Mouse (Mus musculus) heart, adult 11 months (tissue): ENCODE data around the gene Zfp598.
A peak's percentile ranks its signal among the peaks of the same experiment; 100 is the strongest.

Experiments
- DNase-seq: peaks from one replicate; pipeline ENCODE4 v3.0.0; 2022

Zfp598 gene

DNA sequence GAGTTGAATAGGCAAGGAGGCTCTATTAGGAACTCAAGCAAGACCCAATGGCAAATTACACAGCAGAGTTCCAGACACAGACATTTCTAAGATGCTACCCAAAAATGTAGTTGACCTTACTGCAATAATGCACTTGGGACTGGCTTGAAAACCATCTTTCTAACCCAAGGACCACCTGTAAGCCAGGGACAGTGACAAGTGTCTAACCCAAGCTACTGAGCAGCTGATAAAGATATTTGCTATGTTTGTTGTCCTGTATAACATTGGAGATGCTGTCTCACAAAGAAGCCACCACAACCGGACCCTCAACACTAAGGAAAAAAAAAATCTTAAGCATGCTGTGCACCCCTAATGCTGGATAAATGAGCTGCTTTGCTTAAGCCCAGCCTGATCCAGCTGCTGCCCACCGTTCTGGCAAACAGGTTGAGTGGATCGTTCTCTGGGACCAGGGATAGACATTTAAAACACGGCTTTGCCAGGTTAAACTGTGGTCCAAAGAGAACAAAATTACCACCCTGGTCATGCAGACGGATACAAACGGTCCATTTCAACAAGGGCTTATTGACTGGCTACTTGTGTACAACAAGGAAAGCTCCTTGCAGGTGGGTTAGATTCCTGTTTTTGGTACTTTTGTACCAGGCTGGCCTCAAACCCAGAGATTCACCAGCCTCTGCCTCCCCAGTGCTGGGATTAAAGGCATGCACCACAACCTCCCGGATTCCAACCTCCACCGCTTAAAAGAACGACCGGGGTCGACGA, 53.8 kb downstream of the Zfp598 start:
- peak; percentile 83 for DNase-seq

GRCm38 (mm10) chr17:24723881-24724180, 54.3 kb downstream of the Zfp598 start:
- no peak for DNase-seq

DNA sequence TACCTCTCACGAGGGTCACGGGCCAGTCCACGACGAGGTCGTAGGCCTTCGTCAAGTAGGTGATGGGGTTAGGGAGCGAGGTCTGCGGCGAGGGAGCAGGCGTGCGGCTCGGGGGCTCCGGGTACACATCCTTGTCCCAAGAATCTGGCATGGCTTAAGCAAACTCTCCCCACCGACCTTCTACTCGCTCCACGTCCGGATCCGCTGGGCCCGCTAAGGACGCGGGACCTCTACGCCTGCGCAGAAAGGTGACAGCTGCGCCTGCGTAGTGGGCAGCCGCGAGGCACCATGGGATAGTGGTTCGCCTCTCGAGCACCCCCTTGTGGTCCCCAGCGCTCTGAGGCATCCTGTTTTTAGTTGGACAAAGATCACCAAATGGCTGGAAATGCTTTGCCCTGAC, 54.7 kb downstream of the Zfp598 start, which contains the start of gene Ndufb10:
Ndufb10 (minus strand) TSS at position 295 of the 400 bp plus-strand sequence.
- peak; percentile 99 for DNase-seq

DNA sequence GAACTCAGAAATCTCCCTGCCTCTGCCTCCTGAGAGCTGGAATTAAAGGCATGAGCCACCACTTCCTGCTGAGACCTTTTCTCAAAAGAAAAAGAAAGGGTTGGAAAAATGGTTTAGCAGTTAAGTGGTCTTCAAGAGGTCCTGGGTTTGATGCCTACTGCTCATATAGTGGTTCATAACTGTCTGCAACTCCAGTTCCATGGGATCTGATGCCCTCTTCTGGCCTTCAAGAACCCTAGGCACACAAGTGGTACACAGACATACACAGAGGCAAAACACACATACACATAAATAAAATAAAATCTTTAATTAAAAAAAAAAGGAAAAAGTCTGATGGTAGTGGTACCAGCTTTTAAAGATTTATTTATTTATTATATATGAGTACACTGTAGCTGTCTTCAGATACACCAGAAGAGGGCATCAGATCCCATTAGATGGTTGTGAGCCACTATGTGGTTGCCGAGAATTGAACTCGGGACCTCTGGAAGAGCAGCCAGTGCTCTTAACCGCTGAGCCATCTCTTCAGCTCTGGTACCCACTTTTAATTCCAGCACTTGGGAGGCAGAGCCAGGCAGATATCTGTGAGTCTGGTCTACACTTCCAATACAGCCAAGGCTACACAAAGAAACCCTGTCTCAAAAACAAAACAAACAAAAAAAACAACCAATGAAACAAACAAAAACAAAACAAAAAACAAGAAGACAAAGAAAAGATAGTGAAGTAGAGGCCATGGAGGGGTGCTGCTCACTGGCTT, 56.3 kb downstream of the Zfp598 start:
- no peak for DNase-seq

- DNase-seq = peak; percentile 98
Measured at GRCm38 (mm10) chr17:24727618-24728017, 58.1 kb downstream of the Zfp598 start, which contains the start of gene Rpl3l. Gene Rpl3l (plus strand): TSS chr17:24727820.

DNA sequence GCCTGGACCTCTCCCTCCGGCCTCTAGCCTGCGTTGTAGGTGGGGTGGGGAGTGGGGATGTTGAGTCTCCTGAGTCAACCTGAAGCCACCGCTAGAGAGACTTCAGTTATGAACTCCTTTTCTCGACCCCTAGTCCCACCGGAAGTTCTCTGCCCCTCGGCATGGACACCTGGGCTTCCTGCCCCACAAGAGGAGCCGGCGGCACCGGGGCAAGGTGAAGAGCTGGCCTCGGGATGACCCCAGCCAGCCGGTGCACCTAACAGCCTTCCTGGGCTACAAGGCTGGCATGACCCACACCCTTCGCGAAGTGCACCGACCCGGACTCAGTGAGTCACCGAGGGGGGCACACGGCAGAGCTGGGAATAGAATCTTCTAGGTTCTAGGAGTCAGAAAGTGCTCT, 58.7 kb downstream of the Zfp598 start:
- DNase-seq = peak; percentile 92

DNA sequence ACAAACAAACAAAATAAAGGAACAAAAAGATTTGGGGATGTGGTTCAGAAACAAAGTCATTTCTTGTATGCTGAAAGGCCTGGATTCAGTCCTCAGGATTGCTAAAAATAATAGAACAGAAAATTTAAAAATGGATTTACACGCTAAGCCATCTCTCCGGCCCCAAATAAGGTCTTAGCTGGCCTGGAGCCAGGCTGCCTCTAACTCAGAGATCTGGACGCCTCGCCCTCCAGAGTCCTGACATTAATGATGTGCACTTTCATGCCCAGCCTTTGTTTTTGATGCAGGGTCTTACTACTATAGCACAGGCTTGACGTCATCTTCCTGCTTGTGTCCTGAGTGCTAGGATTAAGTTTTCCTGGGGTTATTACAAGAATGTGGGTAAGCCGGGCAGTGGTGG, 59.6 kb downstream of the Zfp598 start:
- peak; percentile 88 for DNase-seq

DNA sequence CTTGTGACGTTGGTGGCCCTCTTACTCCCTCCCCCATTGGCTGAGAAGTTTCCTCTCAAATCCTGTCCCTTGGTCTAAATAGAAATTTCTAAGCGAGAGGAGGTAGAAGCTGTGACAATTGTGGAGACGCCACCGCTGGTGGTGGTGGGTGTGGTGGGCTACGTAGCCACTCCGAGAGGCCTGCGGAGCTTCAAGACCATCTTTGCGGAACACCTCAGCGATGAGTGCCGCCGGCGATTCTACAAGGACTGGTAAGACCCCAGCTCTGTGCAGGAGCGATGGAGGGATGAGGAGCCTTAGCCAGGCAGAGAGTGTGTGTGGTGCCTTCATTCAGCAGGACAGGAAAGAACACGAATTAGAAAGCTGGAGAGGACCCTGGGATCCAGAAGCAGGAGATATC, 61.3 kb downstream of the Zfp598 start:
- peak; percentile 88 for DNase-seq
